In genomic region chr3:95587754-95588603, GRCm38 (mm10) we compare ENCODE assay signal across 9 mouse cellular contexts. TPM values are rescaled to one million over a fixed set of nuclear protein-coding genes. Genes with fewer than 3 reads are reported as not detected.
DNase-seq lines count a peak whose midpoint lies in the region; ATAC-seq and TF ChIP-seq lines count a peak whose summit lies in the region.
"Had no signal": no experiment of that assay in that cellular context is flagged by ENCODE, and none has a peak within 500 bp of the region (broad histone marks: within the 10 kb centered on the region; RNA-seq: fewer than 3 reads in every experiment).

No protein-coding gene starts in this region.

- H3K4me2 ChIP-seq in limb, embryonic 15.5 days = peak overlapping the region; percentile 59
- peak overlapping the region; percentile 53 for H3K4me2 ChIP-seq in stomach, embryonic 16.5 days (ENCODE audit: low read depth, low read length)

- DNase-seq in cerebellum, adult 8-10 months = peak; percentile 3
- DNase-seq in cerebellum, postnatal 4 days (ENCODE audit: low spot score in 2 of 2) = no peak
- DNase-seq in spleen, adult 2 months (ENCODE audit: low read depth in 1 of 2, low spot score in 2 of 2) = no peak
- DNase-seq in spleen, adult 12 weeks (ENCODE audit: low spot score) = no peak
- DNase-seq in embryo, embryonic 11 days = no peak
- no peak for DNase-seq in left cerebral cortex, adult 8-10 months (ENCODE audit: low spot score in 2 of 2)

- H3K9me3 ChIP-seq in limb, embryonic 15.5 days = no peaks in the 10 kb centered on the region
- no peaks in the 10 kb centered on the region for H3K9me3 ChIP-seq in stomach, embryonic 16.5 days (replicated peaks; ENCODE audit: control insufficient read depth, low read length)

- H3K27me3 ChIP-seq in spleen, adult 2 months (ENCODE audit: control insufficient read depth, insufficient read depth, low read length) = no peaks in the 10 kb centered on the region
- no peaks in the 10 kb centered on the region for H3K27me3 ChIP-seq in limb, embryonic 15.5 days
- no peaks in the 10 kb centered on the region for H3K27me3 ChIP-seq in stomach, embryonic 16.5 days (ENCODE audit: control insufficient read depth, insufficient read depth, low read length)

- peak; percentile 10; the same call in 1 of the 2 replicates for ATAC-seq in limb, embryonic 15.5 days (ENCODE audit: insufficient number of reproducible peaks, low FRiP score, low TSS enrichment, low read depth)
- ATAC-seq in stomach, embryonic 16.5 days (ENCODE audit: insufficient read depth, low FRiP score) = no peak; the same call in 1 of the 2 replicates

- no peak for TF ChIP-seq CTCF in spleen, adult 2 months (IDR thresholded peaks at IDR 0.05; ENCODE audit: extremely low read depth, insufficient read depth, insufficient read length, insufficient replicate concordance)

- peak overlapping the region; percentile 14; the same call in 1 of the 2 replicates for H3K4me3 ChIP-seq in spleen, adult 2 months (ENCODE audit: extremely low read depth, insufficient read depth, insufficient read length)
- H3K4me3 ChIP-seq in limb, embryonic 15.5 days = peak overlapping the region; percentile 74
- H3K4me3 ChIP-seq in stomach, embryonic 16.5 days (replicated peaks; ENCODE audit: low read length) = peak overlapping the region; percentile 76

- 47% methylated on average over 8 of the region's 8 CpGs for WGBS in spleen, adult 2 months
- WGBS in limb, embryonic 15.5 days = 47% methylated on average over 8 of the region's 8 CpGs
- WGBS in stomach, embryonic 16.5 days = 48% methylated on average over 8 of the region's 8 CpGs

- H3K9ac ChIP-seq in limb, embryonic 15.5 days = no peak overlapping the region
- H3K9ac ChIP-seq in stomach, embryonic 16.5 days (ENCODE audit: low read length) = peak overlapping the region; percentile 32; the same call in 1 of the 2 replicates

- H3K36me3 ChIP-seq in spleen, adult 2 months (ENCODE audit: control insufficient read depth, insufficient read depth, low read length) = peaks cover 6% of the 10 kb centered on the region
- peaks cover 9% of the 10 kb centered on the region; the same call in 1 of the 2 replicates for H3K36me3 ChIP-seq in limb, embryonic 15.5 days
- peaks cover 10% of the 10 kb centered on the region; the same call in 1 of the 2 replicates for H3K36me3 ChIP-seq in stomach, embryonic 16.5 days (ENCODE audit: control insufficient read depth, insufficient read depth, low read length)

- H3K4me1 ChIP-seq in spleen, adult 2 months (ENCODE audit: control insufficient read depth, insufficient read depth, insufficient read length) = no peaks in the 10 kb centered on the region
- H3K4me1 ChIP-seq in limb, embryonic 15.5 days = peaks cover 5% of the 10 kb centered on the region; the same call in 1 of the 2 replicates
- no peaks in the 10 kb centered on the region for H3K4me1 ChIP-seq in stomach, embryonic 16.5 days (ENCODE audit: control insufficient read depth, insufficient read depth, low read length)

- TF ChIP-seq POLR2A in spleen, adult 2 months (IDR thresholded peaks at IDR 0.05; ENCODE audit: low read depth, low read length) = no peak

- peak overlapping the region; percentile 11; the same call in 1 of the 2 replicates for H3K27ac ChIP-seq in spleen, adult 2 months (ENCODE audit: insufficient read depth, low read length)
- no peak overlapping the region for H3K27ac ChIP-seq in limb, embryonic 15.5 days
- H3K27ac ChIP-seq in stomach, embryonic 16.5 days (ENCODE audit: low read length) = peak overlapping the region; percentile 31

RNA-seq across cellular contexts. Expression of gene Golph3l, which starts 0.8 kb away (rescaled TPM):
- 3.3 and 3.8 TPM in 2 replicates for polyA plus RNA-seq in spleen, adult 2 months (2012; rRNA removed)
- 29.4 and 29.9 TPM in 2 replicates for polyA plus RNA-seq in limb, embryonic 15.5 days (2015; fragmentation: Nextera tagmentation; extraction: Ambion mirVana)
- polyA plus RNA-seq in stomach, embryonic 16.5 days (2015; fragmentation: Nextera tagmentation; extraction: Ambion mirVana) = 37.4 and 39.5 TPM in 2 replicates
- total RNA-seq in left cerebral cortex, adult 8-10 months (2022) = 10 to 100 TPM; 18.5 to 24.5 (median 21.0) TPM

RNA-seq across cellular contexts. Expression of gene Hormad1, which starts 28.5 kb away (rescaled TPM):
- not detected in 2 replicates for polyA plus RNA-seq in spleen, adult 2 months (2012; rRNA removed)
- polyA plus RNA-seq in limb, embryonic 15.5 days (2015; fragmentation: Nextera tagmentation; extraction: Ambion mirVana) = not detected in 2 replicates
- polyA plus RNA-seq in stomach, embryonic 16.5 days (2015; fragmentation: Nextera tagmentation; extraction: Ambion mirVana) = not detected in 2 replicates
- not detected for total RNA-seq in left cerebral cortex, adult 8-10 months (2022)
- total RNA-seq: left cerebral cortex, postnatal 4 days had no signal

RNA-seq across cellular contexts. Expression of gene Ensa, which starts 36.8 kb away (rescaled TPM):
- polyA plus RNA-seq in spleen, adult 2 months (2012; rRNA removed) = 8.3 and 10.4 TPM in 2 replicates
- 73.4 and 74.7 TPM in 2 replicates for polyA plus RNA-seq in limb, embryonic 15.5 days (2015; fragmentation: Nextera tagmentation; extraction: Ambion mirVana)
- 70.3 and 73.0 TPM in 2 replicates for polyA plus RNA-seq in stomach, embryonic 16.5 days (2015; fragmentation: Nextera tagmentation; extraction: Ambion mirVana)
- total RNA-seq in left cerebral cortex, adult 8-10 months (2022) = 100 to 1,000 TPM; 322 to 333 (median 327) TPM

Comparison
In these comparisons a context has a peak if more than half of its experiments do, and no peak if none do; other contexts are left out.
1. H3K4me3 ChIP-seq: peak in every context shown above with its lines; median percentile 76 in stomach, embryonic 16.5 days; 74 in limb, embryonic 15.5 days; 14 in spleen, adult 2 months.